Mouse (Mus musculus) urinary bladder, postnatal 36 days (tissue): ENCODE measurements around the gene Pcare.
A peak's percentile ranks its signal among the peaks of the same experiment; 100 is the strongest.

ENCODE experiments used
- DNase-seq, 2 experiments: peaks; one replicate each; pipeline ENCODE4 v3.0.0; 2022; ENCODE audit warnings: low spot score in 2 of 2, mixed read lengths in 1 of 2

The Pcare gene

DNA sequence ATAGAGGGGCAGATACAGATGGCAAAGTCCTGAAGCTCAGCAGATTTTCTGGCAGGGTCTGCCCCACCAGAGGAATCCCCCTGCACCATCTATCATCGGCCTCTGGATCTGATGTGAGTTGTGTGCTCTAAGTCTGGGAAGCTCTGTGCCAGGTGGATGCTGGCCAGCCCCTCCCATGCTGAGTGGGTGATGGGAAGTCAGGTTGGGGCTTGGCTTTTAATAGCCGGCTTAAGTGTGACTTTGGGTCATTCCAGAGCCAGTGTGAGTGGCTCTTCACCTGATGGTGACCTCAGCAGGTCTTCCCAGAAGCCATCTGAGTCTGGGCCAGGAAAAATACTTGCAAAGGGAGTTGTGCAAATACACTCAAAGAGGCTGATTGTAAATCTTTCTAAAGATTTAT is 22.0 kb downstream of the Pcare start:
- DNase-seq, result peak; percentile 19 to 24

DNA sequence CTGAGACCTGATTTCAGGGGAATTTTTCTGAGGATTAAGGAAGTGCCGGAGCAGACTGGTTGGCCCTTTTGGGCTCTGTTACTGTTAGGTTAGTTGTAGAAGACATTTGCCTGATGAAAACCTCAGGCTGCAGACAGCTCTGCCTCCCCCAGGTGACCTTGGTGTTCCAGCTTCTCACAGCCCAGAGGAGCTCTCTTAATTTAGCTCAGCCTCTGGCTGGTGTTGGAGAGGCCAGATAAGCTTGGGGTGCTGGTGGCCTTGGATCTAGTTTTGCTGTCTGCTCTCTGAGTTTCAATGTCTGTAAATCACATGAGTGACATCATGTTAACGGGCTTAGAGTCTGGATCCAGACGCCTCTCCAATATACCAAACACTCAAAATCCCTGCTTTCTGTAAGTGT is 31.7 kb downstream of the Pcare start:
- no peak for DNase-seq

DNA sequence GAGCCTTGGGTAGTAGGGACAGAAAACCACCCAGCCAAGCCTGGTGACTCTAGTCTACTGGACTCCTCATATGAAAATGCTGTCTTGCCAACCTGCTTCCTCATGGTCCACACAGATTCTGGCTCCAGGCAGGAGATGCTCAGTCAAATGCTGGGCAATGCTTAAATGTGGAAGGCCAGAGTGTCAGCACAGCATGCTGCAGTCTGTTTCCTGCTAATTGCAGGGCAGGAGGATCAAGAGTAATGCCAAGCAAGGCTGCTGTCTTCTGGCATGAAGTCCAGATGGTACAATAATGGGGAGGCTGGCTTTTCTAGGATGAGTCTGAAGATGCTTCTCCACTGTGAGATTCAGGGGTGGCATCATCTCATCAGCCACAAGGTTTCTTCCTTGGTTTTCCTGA is 32.3 kb downstream of the Pcare start:
- no peak for DNase-seq

DNA sequence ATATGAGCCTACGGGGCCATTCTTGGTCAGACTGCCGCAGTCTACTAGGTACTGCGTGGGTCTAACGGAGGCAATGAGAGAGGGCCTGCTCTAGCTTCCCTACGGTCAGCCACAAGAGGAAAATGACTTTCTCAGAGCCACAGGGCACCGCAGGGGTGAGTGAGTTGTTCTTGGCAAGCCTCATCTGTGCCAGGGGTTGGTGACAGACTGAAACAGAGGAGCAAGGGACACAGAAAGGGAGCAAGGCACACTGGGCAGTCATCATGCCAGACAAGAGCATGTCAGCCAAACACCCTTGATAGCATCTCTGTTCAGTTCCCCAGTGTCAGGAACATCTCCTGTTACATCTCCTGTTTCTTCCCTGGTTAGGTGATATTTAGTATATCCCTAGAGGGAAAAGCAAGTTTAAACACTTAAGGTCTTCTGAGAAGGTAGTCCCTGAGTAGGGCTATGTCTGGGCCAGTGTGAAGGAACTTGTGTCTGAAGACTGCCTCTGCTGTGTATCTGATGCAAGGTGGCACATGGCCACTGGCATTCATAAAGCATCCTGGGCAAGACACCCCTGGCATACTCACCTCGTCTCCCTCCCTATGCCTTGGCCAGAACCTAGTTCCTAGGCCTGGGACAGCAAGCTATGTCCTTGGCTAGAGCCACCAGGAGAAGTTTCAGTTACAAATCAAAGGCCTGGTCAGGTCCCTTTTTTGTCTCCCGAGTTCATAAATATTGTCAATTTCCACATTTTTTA is 34.6 kb downstream of the Pcare start:
- no peak for DNase-seq

DNA sequence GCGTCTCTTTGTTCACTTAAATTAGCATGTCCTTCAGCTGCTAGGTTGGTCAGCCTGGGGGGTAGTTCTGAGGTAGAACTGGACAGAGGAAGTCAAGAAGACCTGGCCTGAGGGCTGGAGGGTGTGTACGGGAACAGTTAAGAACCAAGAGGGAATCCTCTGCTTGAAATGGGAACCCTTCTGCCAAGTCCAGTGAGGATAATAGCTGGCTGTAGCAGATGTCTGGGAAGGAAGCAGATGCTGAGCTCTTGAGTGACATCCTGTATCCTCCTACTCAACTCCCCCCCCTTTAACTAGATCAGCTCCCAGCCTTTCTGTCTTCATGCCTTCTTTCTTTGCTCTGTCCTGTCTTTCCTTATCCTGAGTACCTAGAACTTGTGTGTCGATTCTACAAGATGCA is 37.7 kb downstream of the Pcare start:
- no peak for DNase-seq

DNA sequence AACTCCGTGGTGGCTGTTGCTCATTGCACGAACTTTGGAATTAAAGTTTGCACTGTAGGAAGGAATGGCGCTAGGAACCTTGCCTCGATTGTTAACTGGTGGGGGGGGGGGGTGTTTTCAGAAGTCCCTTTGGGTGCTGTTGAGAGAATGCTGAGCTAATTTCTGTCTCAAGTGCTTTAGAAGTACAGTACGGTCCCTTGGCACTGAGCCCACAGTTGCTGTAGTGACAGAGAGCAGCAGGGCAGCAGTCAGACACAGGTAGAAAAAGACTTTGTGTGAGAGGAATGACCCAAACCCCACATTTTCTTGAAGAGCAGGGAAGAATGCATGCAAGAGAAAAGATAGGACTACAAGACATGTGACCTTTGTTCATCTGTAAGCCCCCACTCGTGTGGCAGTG is 40.4 kb downstream of the Pcare start:
- no peak for DNase-seq

DNA sequence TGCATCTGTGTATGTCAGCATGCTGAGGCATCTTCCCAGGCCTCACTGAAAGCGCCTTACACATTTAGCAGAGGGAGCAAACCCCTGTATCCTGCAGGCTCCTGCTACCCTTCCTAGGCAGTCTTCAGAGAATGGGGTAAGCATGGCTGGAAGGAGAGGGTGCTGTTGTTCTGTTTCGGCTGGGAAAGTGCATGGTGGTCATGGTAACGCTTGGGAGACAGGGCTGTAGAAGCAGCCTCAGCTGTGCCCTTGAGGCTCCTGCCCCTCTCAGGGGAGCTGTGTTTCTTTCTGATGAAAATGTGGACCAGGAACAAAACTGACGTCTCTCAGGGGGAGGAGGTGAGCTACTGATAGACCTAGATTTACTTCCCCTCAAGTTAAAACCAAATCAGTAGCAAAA is 45.0 kb downstream of the Pcare start:
- DNase-seq, result no peak

DNA sequence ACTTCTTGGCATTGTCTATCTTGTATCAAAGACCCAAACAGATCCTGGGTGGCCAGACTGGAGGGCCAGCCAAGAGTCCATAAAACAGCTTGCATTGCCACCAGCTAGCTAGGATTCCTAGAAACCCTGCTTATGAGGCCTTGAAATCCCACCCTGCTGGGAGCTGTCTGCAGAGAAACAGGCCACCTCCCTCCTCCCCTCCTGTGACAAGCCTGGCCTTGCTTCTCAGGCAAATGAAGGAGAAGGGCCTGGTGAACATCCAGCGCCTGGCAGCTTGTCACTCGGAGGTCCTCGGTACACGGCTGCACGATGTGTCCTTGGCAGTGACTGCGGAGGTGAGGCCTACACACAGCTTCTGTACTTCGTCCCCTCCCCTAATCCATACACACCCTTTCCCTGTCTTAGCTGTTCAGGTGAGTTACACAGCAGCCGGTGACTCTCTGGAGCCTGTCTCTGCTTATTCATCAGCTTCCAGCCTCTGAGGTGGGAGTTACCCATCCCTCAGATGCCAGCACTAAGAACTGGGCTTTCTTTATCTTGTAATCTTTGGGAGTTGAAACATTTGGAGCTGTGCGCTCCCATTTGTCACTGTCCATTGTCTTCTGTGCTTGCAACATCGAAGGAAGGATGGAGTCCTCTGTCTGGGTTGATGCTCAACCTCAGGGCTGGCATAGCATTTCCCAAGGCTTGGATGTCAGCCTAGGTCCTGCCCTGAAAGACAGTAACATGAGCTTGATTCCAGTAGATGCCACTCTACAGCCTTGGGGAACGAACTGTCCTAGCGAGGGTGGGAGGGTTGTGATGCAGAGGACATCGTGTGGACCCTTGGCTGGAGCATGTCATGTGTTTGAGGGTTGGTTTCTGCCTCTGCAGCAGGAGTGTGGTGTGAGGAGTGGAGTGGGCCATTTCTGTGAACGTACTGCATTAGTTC is 46.9 kb downstream of the Pcare start:
- DNase-seq, result no peak

DNA sequence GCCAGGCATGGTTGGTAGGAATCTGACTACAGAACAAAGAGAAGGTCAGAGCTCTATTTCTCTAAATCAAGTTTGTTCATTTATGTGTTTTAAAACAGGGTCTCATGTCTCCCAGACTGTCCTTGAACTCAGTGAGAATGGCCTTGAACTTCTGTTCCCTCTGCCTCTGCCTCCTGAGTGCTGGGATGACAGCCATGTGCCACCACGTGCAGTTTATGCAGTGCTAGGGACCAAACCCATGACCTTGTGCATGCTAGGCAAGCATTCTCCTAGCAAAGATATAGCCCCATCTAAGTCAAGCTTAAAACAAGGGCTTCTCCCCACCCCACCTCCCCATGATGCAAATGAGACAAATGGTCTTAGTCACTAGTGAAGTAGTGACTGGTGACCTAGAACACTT is 47.6 kb downstream of the Pcare start:
- no peak for DNase-seq

DNA sequence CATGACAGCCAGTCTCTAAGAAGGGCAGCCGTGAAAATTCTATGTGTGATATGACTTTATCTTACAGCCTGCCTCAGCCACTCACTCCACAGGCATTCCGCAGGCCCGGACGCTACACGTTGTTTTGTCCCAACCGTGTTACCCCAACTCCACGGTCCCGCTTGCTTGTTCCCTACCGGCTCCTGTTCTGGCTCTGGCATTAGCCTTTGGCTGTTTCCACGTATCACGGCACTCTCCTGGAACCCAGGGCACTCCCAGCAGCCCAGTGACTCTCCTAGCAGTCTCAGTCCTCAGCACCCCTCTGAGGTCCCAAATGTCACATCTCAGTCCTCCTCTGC is 54.1 kb downstream of the Pcare start:
- DNase-seq, result no peak

DNA sequence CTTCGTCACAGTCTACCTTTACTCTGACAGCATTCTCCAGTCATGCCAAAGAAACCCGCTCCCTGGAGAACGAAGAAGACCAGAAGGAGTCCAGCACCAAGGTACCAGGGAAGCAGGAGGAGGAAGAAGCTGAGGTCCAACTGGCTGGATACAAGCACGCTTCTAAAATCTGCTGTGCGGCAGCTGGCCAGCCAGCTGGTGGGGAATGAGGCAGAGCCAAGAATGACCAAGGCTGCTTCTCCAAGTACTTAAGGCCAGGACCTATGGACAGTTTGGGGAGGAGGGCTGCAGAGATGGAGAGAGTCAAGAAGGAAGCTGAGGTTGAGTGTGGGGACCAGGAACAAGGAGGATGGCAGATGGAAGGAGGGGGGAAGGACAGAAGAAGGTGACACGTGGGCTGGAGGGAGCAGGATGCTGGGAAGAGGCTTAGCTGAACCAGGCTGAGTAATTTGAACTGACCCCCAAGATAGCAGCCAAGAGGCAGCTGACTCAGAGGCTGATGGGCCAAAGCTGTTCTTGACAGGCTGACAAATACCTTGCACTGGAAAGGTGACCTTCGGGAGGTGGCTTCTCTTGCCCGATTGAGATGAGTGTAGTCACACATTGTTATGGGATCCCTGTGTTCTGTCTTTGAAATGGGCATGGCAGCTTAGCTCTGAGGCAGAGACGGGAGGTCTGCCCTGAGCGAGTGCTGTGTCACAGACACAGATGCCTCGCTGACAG is 54.6 kb downstream of the Pcare start:
- DNase-seq, result no peak

DNA sequence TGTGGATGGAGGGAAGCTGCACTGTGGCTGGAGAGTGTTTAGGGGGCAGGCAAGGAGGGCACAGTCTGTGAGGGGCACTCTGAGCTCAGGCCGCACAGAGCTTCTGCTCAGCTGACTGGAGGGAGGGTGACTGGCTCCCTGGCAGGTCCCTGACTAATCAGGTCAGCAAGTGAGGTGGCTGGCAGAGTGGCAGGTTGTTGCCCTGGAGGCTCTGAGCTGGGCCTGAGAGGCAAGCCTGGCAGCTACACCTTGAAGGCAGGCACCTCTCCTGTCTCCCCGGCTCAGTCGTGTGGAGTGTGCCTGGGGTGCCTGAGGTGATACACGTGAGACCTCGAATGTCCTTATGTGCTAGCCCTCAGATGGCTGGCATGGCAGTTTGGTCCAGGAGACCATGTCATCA is 56.3 kb downstream of the Pcare start:
- DNase-seq, result no peak

DNA sequence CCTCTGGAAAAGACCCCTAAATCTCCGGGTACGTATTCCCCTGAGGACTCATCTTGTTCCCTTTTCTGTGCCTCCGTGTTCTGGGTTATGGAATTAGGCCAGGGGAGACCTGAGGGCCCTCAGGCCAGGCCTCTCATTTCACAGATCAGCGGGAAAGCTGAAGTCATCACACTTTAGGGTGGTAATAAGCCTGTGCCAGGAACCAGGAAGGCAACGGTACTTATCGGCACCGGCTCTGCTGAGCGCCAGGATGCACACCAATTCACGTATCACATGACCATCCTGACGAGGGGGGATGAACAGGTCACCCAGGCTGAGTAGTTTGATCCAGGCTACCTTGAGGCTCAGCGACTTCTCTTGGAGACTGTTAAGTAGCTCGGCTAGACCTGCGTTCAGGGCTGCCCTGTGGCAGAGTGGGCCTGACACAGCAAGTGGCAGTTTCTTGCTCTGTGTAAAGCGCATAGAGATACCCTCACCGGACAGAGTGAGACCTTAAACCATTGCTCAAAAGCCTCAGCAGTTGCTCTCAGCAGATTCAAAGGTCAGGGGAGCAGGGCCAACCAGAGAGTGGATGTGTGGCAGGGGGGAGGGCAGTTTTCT is 56.9 kb downstream of the Pcare start:
- DNase-seq, result no peak

DNA sequence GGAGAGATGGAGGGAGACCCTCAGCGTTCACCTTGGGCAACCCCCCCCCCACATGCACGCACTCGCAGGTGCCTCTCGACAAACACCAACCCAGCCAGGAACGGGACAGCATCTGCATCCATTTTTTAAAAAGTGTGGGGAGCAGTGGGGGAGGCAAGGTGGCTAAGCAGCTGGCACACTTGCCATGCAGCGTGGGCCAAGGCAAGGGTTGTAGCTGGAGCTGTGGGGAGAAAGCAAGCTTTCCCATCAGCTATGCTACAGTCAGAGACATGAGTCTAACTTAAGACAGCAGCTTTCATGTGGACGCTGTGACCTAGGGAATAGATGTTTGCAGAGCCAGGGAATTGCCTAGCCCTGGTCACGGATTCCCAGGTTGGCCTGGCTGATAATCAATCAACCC is 57.5 kb downstream of the Pcare start:
- DNase-seq, result no peak

DNA sequence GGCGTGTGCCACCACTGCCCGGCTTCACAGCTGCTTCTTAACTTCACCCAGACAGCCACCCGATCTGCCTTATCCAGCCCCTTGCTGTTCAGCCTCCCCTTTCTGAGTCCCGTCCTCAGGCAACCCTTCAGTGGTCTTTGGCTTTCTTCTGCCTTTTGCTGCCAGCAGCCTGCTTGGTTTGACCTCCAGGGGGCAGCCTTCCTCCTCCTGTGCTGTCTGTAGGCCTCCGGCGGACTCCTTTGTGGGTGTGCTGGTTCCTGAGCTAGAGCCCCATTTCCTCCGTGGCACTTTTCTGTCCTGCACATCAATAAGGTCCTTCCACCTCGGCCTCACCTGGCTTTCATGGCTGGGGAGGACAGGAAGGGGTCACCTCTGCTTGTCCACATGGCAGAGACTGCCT is 58.9 kb downstream of the Pcare start:
- DNase-seq, result no peak
